9 mouse cellular contexts compared by ENCODE assay signal in genomic region chr4:102656494-102657036, GRCm38 (mm10).
DNase-seq lines count a peak whose midpoint lies in the region; ATAC-seq lines count a peak whose summit lies in the region.
"Had no signal": no experiment of that assay in that cellular context is flagged by ENCODE, and none has a peak within 500 bp of the region (broad histone marks: within the 10 kb centered on the region; RNA-seq: fewer than 3 reads in every experiment).

No protein-coding gene starts in this region.

- no peak overlapping the region for H3K9ac ChIP-seq in hindbrain, embryonic 11.5 days (ENCODE audit: low read depth, low read length)
- peak overlapping the region; percentile 7; the same call in 1 of the 2 replicates for H3K9ac ChIP-seq in midbrain, embryonic 16.5 days (ENCODE audit: low read depth, low read length)
- H3K9ac ChIP-seq: embryonic facial prominence, embryonic 15.5 days had no signal

- ATAC-seq in hindbrain, embryonic 11.5 days (ENCODE audit: low FRiP score): peak; percentile 33; the same call in 1 of the 2 replicates
- peak; percentile 42; the same call in 1 of the 2 replicates for ATAC-seq in midbrain, embryonic 16.5 days

- H3K27ac ChIP-seq in embryonic facial prominence, embryonic 10.5 days (replicated peaks): no peak overlapping the region
- no peak overlapping the region for H3K27ac ChIP-seq in hindbrain, embryonic 11.5 days (ENCODE audit: low read depth, low read length)
- H3K27ac ChIP-seq in midbrain, embryonic 16.5 days (ENCODE audit: low read length): no peak overlapping the region
- H3K27ac ChIP-seq: embryonic facial prominence, embryonic 15.5 days had no signal

- H3K9me3 ChIP-seq in embryonic facial prominence, embryonic 10.5 days: no peaks in the 10 kb centered on the region
- H3K9me3 ChIP-seq in hindbrain, embryonic 11.5 days (ENCODE audit: control insufficient read depth, low read length): no peaks in the 10 kb centered on the region
- no peaks in the 10 kb centered on the region for H3K9me3 ChIP-seq in midbrain, embryonic 16.5 days (replicated peaks; ENCODE audit: control insufficient read depth, low read length, poor library complexity, severe bottlenecking)
- H3K9me3 ChIP-seq: embryonic facial prominence, embryonic 15.5 days had no signal

- WGBS in embryonic facial prominence, embryonic 10.5 days: 27% methylated on average over 3 of the region's 3 CpGs
- 22% methylated on average over 3 of the region's 3 CpGs for whole genome bisulfite sequencing in hindbrain, embryonic 11.5 days
- WGBS in midbrain, embryonic 16.5 days: 10% methylated on average over 3 of the region's 3 CpGs

- H3K4me1 ChIP-seq in embryonic facial prominence, embryonic 10.5 days: no peaks in the 10 kb centered on the region
- H3K4me1 ChIP-seq in hindbrain, embryonic 11.5 days (replicated peaks; ENCODE audit: control insufficient read depth, insufficient read depth, low read length): no peaks in the 10 kb centered on the region
- no peaks in the 10 kb centered on the region for H3K4me1 ChIP-seq in midbrain, embryonic 16.5 days (ENCODE audit: control insufficient read depth, insufficient read depth, low read length)
- H3K4me1 ChIP-seq: embryonic facial prominence, embryonic 15.5 days had no signal

- no peaks in the 10 kb centered on the region for H3K36me3 ChIP-seq in embryonic facial prominence, embryonic 10.5 days (replicated peaks)
- no peaks in the 10 kb centered on the region for H3K36me3 ChIP-seq in hindbrain, embryonic 11.5 days (ENCODE audit: control insufficient read depth, insufficient read depth, low read length)
- no peaks in the 10 kb centered on the region for H3K36me3 ChIP-seq in midbrain, embryonic 16.5 days (ENCODE audit: control insufficient read depth, insufficient read depth, low read length)
- H3K36me3 ChIP-seq: embryonic facial prominence, embryonic 15.5 days had no signal

- DNase-seq in left cerebral cortex, adult 11 months (ENCODE audit: low spot score): peak; percentile 28
- DNase-seq in left cerebral cortex, adult 8-10 months (ENCODE audit: low spot score in 2 of 2): no peak
- DNase-seq in adrenal gland, postnatal 14 days: peak; percentile 59
- peak; percentile 39 for DNase-seq in embryonic facial prominence, embryonic 10.5 days (ENCODE audit: low spot score)
- peak; percentile 65 for DNase-seq in hindbrain, embryonic 11.5 days (ENCODE audit: low spot score)
- peak; percentile 12 to 19 for DNase-seq in left cerebral cortex, adult 18-20 months (ENCODE audit: low spot score in 2 of 2)
- peak; percentile 10 to 12 for DNase-seq in thymus, postnatal 36 days

- H3K27me3 ChIP-seq in embryonic facial prominence, embryonic 10.5 days (replicated peaks; ENCODE audit: low read depth, poor library complexity, severe bottlenecking): no peaks in the 10 kb centered on the region
- no peaks in the 10 kb centered on the region for H3K27me3 ChIP-seq in hindbrain, embryonic 11.5 days (ENCODE audit: control insufficient read depth, insufficient read depth, low read length)
- H3K27me3 ChIP-seq in midbrain, embryonic 16.5 days (ENCODE audit: control insufficient read depth, insufficient read depth, low read depth, low read length): no peaks in the 10 kb centered on the region
- H3K27me3 ChIP-seq: embryonic facial prominence, embryonic 15.5 days had no signal

- H3K4me3 ChIP-seq in embryonic facial prominence, embryonic 10.5 days: no peak overlapping the region
- no peak overlapping the region for H3K4me3 ChIP-seq in hindbrain, embryonic 11.5 days (ENCODE audit: low read depth, low read length)
- no peak overlapping the region for H3K4me3 ChIP-seq in midbrain, embryonic 16.5 days (ENCODE audit: low read depth, low read length)
- H3K4me3 ChIP-seq: embryonic facial prominence, embryonic 15.5 days had no signal

- no peak overlapping the region for H3K4me2 ChIP-seq in hindbrain, embryonic 11.5 days (replicated peaks; ENCODE audit: low read depth, low read length)
- H3K4me2 ChIP-seq in midbrain, embryonic 16.5 days (ENCODE audit: low read length): no peak overlapping the region
- H3K4me2 ChIP-seq: embryonic facial prominence, embryonic 15.5 days had no signal

Comparison
In these comparisons a context has a peak if more than half of its experiments do, and no peak if none do; other contexts are left out.
1. DNase-seq: peak in left cerebral cortex, adult 11 months (single experiment), adrenal gland, postnatal 14 days (single experiment), embryonic facial prominence, embryonic 10.5 days (single experiment), hindbrain, embryonic 11.5 days (single experiment), left cerebral cortex, adult 18-20 months (2 of 2) and thymus, postnatal 36 days (2 of 2); none in left cerebral cortex, adult 8-10 months (0 of 2).